Mouse (Mus musculus) limb, embryonic 14.5 days (tissue): Measurements from ENCODE around the gene Akt1. TPM values are rescaled to one million over a fixed set of nuclear protein-coding genes. Genes with fewer than 3 reads are reported as not detected.
A peak's percentile ranks its signal among the peaks of the same experiment; 100 is the strongest.

ENCODE experiments used
- ATAC-seq: fragments of 200-750 bp; cut with Nextera tagmentation; 2 replicates; pipeline ENCODE4 v1.8.0; 2017; ENCODE audit warnings: low read depth, moderate number of reproducible peaks, moderate TSS enrichment; ENCODE audit not compliant: low FRiP score
- DNase-seq: peaks from one replicate; pipeline ENCODE4 v3.0.0-alpha.2; 2015; ENCODE audit warnings: low spot score
- H3K27ac ChIP-seq: fragments of 300-500 bp; sonication (generic); replicated peaks from 2 replicates; pipeline ENCODE4 v1.5.1; 2014; ENCODE audit warnings: low read depth, mild to moderate bottlenecking, low read length, moderate library complexity, mixed read lengths
- H3K27me3 ChIP-seq: fragments of 300-500 bp; sonication (generic); 2 replicates; pipeline ENCODE4 v1.6.1; 2014; ENCODE audit warnings: low read length, mixed read lengths; ENCODE audit not compliant: control insufficient read depth, insufficient read depth
- H3K36me3 ChIP-seq: fragments of 300-500 bp; sonication (generic); 2 replicates; pipeline ENCODE4 v1.6.1; 2014; ENCODE audit warnings: mild to moderate bottlenecking, low read length, moderate library complexity, mixed read lengths; ENCODE audit not compliant: control insufficient read depth, insufficient read depth
- H3K4me1 ChIP-seq: fragments of 300-500 bp; sonication (generic); 2 replicates; pipeline ENCODE4 v1.6.1; 2014; ENCODE audit warnings: antibody characterized with exemption, low read length, mixed read lengths; ENCODE audit not compliant: control insufficient read depth, insufficient read depth
- H3K4me2 ChIP-seq: fragments of 300-500 bp; sonication (generic); replicated peaks from 2 replicates; pipeline ENCODE4 v1.6.1; 2014; ENCODE audit warnings: low read depth, mild to moderate bottlenecking, low read length, moderate library complexity; ENCODE audit not compliant: severe bottlenecking
- H3K4me3 ChIP-seq: fragments of 300-500 bp; sonication (generic); replicated peaks from 2 replicates; pipeline ENCODE4 v1.5.1; 2014; ENCODE audit warnings: low read length
- H3K9ac ChIP-seq: fragments of 300-500 bp; sonication (generic); 2 replicates; pipeline ENCODE4 v1.6.1; 2014; ENCODE audit warnings: mild to moderate bottlenecking, low read depth, low read length, moderate library complexity; ENCODE audit not compliant: severe bottlenecking
- H3K9me3 ChIP-seq: fragments of 300-500 bp; sonication (generic); 2 replicates; pipeline ENCODE4 v1.6.1; 2016; ENCODE audit warnings: low read length; ENCODE audit not compliant: control insufficient read depth
- POLR2A ChIP-seq: fragments of 200-500 bp; IDR thresholded peaks from 2 replicates; pipeline ENCODE4 v1.8.0; 2012; ENCODE audit warnings: inconsistent platforms, mild to moderate bottlenecking, moderate library complexity, borderline replicate concordance; ENCODE audit not compliant: insufficient read depth, insufficient read length; ENCODE audit errors: extremely low read depth
- WGBS: fragments of 180-500 bp; shearing (Covaris S2); extraction: QIAGEN DNeasy Blood & Tissue Kit; methylation state at CpG from one replicate; pipeline ENCODE4 v1.1.7; 2014; 5-methylcytosine and 5-hydroxymethylcytosine counted together
- polyA plus RNA-seq, 2 experiments: library from polyadenylated mRNA; depleted of rRNA in 1 of 2; stranded (reverse) in 1 of 2; unstranded in 1 of 2; fragments of >200 nt; fragmentation: Nextera tagmentation in 1 of 2; extraction: Ambion mirVana in 1 of 2; gene quantifications; 2 replicates each; pipeline versions ENCODE4 v1.2.1 to v1.2.3; 2012 to 2014

Akt1 gene
- polyA plus RNA-seq, 2 experiments: 148 to 305 TPM

DNA sequence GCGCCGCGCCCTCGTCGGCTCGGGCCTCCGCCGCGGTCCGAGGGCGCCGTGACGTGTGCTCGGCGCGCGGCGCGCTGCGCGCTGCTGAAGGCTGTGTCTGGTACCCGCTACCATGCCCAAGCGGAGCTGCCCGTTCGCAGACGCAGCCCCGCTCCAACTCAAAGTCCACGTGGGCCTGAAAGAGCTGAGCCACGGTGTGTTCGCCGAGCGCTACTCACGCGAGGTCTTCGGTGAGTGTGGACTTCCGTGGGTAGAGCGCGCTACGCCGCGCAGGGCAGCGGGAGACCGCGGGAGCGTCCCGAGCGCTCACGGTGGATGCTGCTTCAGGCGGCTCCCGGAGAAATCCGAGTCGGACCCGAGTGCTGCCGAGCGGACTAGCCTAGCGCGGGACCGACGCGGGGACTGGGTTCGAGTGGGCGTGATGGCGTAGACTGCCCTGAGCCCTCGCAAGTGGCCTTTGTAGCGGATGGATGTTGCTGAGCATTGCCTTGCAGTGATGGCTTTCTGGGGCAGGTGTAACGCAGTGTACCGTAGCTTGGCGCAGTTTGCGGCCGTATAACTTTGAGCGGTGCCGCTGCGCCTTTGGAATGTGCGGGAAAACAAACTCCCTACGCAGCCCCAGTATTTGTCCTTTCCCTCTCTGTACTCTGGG, 29.7 kb downstream of the Akt1 start:
- Histone ChIP-seq H3K36me3 (peaks cover 26% of the 10 kb centered on the region), H3K27ac (peak overlapping the region; percentile 88), H3K9me3 (no peaks in the 10 kb centered on the region), H3K4me2 (peak overlapping the region; percentile 88), H3K9ac (peak overlapping the region; percentile 80), H3K4me3 (peak overlapping the region; percentile 81), H3K4me1 (peaks cover 13% of the 10 kb centered on the region; the same call in 1 of the 2 replicates), H3K27me3 (no peaks in the 10 kb centered on the region)
- under 1% methylated on average over 72 of the region's 75 CpGs for WGBS
- TF ChIP-seq POLR2A: peak; percentile 95
- DNase-seq (no peak), ATAC-seq (peak; percentile 38; the same call in 1 of the 2 replicates)

GRCm38 (mm10) chr12:112644180-112644854, 30.4 kb downstream of the Akt1 start, which contains the start of gene Siva1:
Siva1 (plus strand) TSS chr12:112644679.
- Histone ChIP-seq H3K4me3 (peak within 1 kb of the TSS; percentile 81), H3K27ac (peak within 1 kb of the TSS; percentile 88), H3K4me1 (peaks cover 13% of the 10 kb centered on the region; the same call in 1 of the 2 replicates), H3K9ac (peak within 1 kb of the TSS; percentile 80), H3K9me3 (no peaks in the 10 kb centered on the region), H3K36me3 (peaks cover 19% of the 10 kb centered on the region), H3K4me2 (peak within 1 kb of the TSS; percentile 88), H3K27me3 (no peaks in the 10 kb centered on the region)
- peak; percentile 97 for ATAC-seq
- no peak for TF ChIP-seq POLR2A
- DNase-seq: peak; percentile 98
- WGBS: under 1% methylated on average over 44 of the region's 46 CpGs

DNA sequence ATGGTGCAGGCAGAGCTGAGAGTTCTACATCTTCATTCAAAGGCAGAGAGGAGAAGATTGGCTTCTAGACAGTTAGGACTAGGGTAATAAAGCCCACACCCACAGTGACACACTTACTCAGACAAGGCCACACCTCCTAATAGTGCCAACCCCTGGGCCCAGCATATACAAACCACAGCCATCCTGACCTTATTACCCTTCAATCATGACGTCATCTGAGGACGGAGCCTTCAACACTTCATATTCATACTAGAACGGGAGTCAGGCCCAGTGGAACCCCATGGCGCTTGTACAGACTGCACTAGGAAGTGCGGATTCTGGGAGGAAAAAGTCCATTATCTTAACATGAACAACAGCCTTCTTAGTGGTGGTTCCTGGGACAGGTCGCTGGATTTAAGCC, 31.6 kb downstream of the Akt1 start:
- WGBS: 94% methylated on average over 6 of the region's 6 CpGs
- Histone ChIP-seq H3K4me3 (no peak overlapping the region), H3K9ac (no peak overlapping the region), H3K36me3 (peaks cover 7% of the 10 kb centered on the region), H3K9me3 (no peaks in the 10 kb centered on the region), H3K4me1 (peaks cover 13% of the 10 kb centered on the region; the same call in 1 of the 2 replicates), H3K27me3 (no peaks in the 10 kb centered on the region), H3K4me2 (no peak overlapping the region), H3K27ac (no peak overlapping the region)
- ATAC-seq (no peak), DNase-seq (no peak)
- TF ChIP-seq POLR2A: no peak

- Histone ChIP-seq H3K9me3 (no peaks in the 10 kb centered on the region), H3K36me3 (no peaks in the 10 kb centered on the region), H3K27me3 (no peaks in the 10 kb centered on the region), H3K4me2 (no peak overlapping the region), H3K4me1 (no peaks in the 10 kb centered on the region), H3K4me3 (no peak overlapping the region), H3K27ac (no peak overlapping the region), H3K9ac (no peak overlapping the region)
- 81% methylated on average over 10 of the region's 10 CpGs for WGBS
- ATAC-seq (no peak), DNase-seq (no peak)
- no peak for TF ChIP-seq POLR2A
Observed at GRCm38 (mm10) chr12:112639526-112639925, 35.2 kb downstream of the Akt1 start.

DNA sequence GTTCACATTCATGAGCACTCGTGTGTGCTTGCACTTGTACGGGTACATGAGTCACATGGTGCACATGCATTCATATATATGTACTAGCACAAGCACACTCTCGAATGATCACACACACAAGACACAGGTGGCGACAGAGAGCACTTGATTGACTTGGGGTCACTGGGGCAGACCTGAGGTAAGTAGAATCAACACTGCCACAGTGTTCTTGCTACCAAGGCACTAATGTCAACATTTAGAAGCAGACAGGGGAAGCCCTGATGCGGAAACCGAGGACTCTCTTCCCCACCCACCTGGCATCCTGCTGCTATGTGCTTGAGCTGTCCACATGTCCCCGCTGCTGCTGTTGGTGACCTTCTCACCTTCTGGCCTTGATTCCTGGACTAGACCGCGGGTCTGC, 41.0 kb downstream of the Akt1 start:
- no peak overlapping the region for H3K27ac ChIP-seq
- no peak for DNase-seq
- H3K9ac ChIP-seq: no peak overlapping the region
- ATAC-seq: no peak
- no peaks in the 10 kb centered on the region for H3K27me3 ChIP-seq
- H3K9me3 ChIP-seq: no peaks in the 10 kb centered on the region
- H3K4me2 ChIP-seq: no peak overlapping the region
- 76% methylated on average over 9 of the region's 9 CpGs for WGBS
- H3K36me3 ChIP-seq: no peaks in the 10 kb centered on the region
- TF ChIP-seq POLR2A: no peak
- H3K4me3 ChIP-seq: no peak overlapping the region
- H3K4me1 ChIP-seq: peaks cover 9% of the 10 kb centered on the region
